Mouse (Mus musculus) lung, adult 2 months (tissue): ENCODE measurements around the gene Rabl6. TPM values are rescaled to one million over a fixed set of nuclear protein-coding genes. Genes with fewer than 3 reads are reported as not detected.

Experiments used
- DNase-seq: peaks from one replicate; pipeline ENCODE4 v3.0.0; 2022
- H3K4me1 ChIP-seq: fragments of 200-500 bp; 2 replicates; pipeline ENCODE4 v1.6.1; 2011; ENCODE audit warnings: low read length; ENCODE audit not compliant: control insufficient read depth, insufficient read depth
- H3K4me3 ChIP-seq: fragments of 200-500 bp; replicated peaks from 2 replicates; pipeline ENCODE3; 2011; ENCODE audit warnings: low read depth, mild to moderate bottlenecking, control low read depth, low read length; ENCODE audit errors: extremely low read depth
- CTCF ChIP-seq: fragments of 200-500 bp; IDR thresholded peaks from 2 replicates; pipeline ENCODE4 v1.5.1; 2011; ENCODE audit warnings: mild to moderate bottlenecking, low read length, control low read depth; ENCODE audit not compliant: insufficient read depth
- POLR2A ChIP-seq: fragments of 200-500 bp; IDR thresholded peaks from 2 replicates; pipeline ENCODE4 v1.6.1; 2011; ENCODE audit warnings: low read depth, mild to moderate bottlenecking, control low read depth, low read length, borderline replicate concordance; ENCODE audit errors: extremely low read depth
- WGBS: fragments of 180-500 bp; shearing (Covaris S2); methylation state at CpG from one replicate; pipeline ENCODE4 v1.1.7; 2018; 5-methylcytosine and 5-hydroxymethylcytosine counted together
- polyA plus RNA-seq: library from polyadenylated mRNA; depleted of rRNA; stranded (reverse); fragments of >200 nt; gene quantifications from 2 replicates; pipeline ENCODE4 v1.2.3, GENCODE M21; 2012

Gene Rabl6
- polyA plus RNA-seq, 1 experiment: 53.4 TPM

- DNase-seq: no peak
- 78% methylated on average over 16 of the region's 16 CpGs for WGBS
- peaks cover 20% of the 10 kb centered on the region for H3K4me1 ChIP-seq
- TF ChIP-seq CTCF (no peak), POLR2A (no peak)
- H3K4me3 ChIP-seq: no peak overlapping the region
These were observed 32.1 kb downstream of the Rabl6 start for GRCm38 (mm10) chr2:25576028-25576850.

DNA sequence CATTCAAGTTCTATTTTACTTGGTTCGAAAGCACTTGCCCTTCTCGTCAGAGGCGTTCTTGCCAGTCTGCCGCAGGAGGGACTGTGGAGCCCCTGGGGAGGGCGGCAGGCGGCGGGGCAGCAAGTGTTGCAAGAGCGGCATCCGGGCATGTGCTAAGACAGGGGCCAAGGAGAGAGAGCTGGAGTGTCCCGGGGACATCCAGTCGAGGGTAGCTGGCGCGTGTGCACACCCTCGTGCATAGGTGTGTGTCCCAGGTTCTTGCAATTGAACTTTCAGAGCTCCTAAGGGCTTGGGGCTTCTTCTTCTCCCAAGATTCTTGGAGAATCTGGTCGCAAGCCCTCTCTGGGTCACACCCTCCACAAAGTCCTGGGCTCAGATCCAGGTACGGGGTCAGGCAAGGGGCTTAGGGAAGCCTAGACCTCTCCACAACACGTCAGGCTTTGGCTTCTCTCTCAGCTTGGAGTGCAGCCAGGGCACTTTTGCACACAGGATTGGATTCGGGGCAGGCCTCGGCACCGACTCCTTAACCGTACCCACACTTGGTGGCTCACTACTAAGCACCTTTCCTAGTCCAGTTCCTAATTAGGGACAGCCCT, 32.8 kb downstream of the Rabl6 start:
- Histone ChIP-seq H3K4me3 (peak overlapping the region; percentile 64), H3K4me1 (peaks cover 18% of the 10 kb centered on the region)
- TF ChIP-seq CTCF (no peak), POLR2A (no peak)
- WGBS: 6% methylated on average over 21 of the region's 21 CpGs
- peak; percentile 48 for DNase-seq

DNA sequence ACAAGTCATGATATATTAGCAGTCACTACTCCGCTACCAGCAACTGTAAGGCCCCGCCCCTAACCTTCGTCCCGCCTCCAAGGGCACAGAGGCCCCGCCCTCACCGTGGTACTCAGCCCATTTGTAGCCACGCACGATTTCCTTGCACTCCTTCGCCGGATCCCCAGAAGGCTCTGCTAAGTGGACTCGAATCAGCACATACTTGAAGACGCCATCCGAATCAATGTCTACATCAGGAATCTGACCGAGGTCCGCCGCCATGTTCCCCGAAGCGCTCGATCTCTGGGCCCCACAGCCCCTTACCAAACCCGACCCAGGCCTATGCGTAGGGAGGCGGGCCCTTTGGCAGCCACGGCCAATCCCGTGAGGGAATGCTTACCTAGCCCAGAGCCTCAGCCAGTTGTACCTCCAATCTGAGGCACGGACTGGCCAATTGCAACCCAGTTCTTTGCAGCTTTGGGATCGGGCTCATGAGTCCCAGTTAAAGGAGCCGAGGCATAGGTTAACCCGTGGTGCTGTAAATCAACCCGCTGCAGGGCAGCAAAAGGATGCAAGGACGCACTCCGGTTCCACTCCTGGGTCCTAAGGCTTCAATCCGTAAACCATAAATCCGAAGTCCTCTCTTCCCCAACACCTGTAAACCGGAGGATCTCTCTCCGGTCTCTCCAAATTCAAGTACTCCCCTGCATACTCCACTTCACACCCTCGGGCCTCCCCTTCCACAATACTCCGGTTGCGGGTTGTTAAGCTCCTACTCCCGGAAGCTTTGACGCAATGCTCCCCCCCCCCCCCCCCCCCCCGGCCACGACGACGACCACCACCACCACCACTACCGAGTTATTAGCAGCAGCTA, 33.5 kb downstream of the Rabl6 start, which contains the start of the genes Mamdc4 and Phpt1:
Gene Mamdc4 (minus strand): TSS at position 267 of the 853 bp plus-strand sequence.
Gene Phpt1 (minus strand): TSS at position 646 of the 853 bp plus-strand sequence.
- TF ChIP-seq CTCF: no peak
- TF ChIP-seq POLR2A: peak; percentile 93
- under 1% methylated on average over 44 of the region's 45 CpGs for WGBS
- Histone ChIP-seq H3K4me3 (peak within 1 kb of the TSS; percentile 83), H3K4me1 (peaks cover 18% of the 10 kb centered on the region)
- peak; percentile 97 for DNase-seq

DNA sequence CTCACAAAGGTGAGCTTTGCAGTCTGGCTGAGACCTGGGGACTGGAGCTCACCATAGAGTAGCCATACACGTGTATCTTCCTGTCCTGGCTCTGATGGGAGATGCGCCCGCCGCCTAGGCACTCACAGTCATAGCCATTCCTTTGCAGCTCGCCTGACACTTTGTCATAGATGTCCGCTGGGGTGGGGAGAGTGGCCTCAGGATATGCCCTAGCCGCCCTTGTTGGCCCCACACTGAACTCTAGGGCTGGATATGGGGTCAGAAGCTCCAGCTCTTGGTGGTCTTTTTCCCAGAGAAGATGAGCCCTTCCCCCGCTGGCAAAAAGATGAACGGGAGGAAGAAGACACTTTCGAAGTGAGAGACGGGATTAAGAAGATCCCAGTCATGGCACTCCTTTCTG, 34.2 kb downstream of the Rabl6 start:
- Histone ChIP-seq H3K4me1 (peaks cover 17% of the 10 kb centered on the region), H3K4me3 (peak overlapping the region; percentile 83)
- no peak for DNase-seq
- 11% methylated on average over 11 of the region's 11 CpGs for WGBS
- TF ChIP-seq POLR2A (no peak), CTCF (no peak)

DNA sequence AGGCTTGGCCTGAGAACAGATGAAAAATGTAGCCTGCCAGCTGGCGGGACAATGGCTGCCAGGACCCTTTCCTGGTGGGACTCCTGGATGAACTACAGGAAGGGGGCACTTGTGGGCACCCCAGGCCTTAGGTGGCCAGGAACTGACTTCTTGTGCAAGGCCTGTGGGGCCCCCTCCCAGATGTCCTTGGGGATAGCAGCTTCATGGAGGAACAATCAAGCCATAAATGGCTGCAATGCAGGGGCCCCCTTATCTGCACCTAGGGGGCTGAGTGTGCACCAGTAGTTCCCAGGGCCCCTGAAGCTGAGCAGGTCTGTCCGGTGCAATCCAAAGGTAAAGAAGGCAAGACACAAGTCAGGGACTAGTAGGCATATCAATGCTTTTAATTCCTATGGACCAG, 35.3 kb downstream of the Rabl6 start:
- Histone ChIP-seq H3K4me1 (peaks cover 11% of the 10 kb centered on the region), H3K4me3 (no peak overlapping the region)
- TF ChIP-seq CTCF (no peak), POLR2A (no peak)
- WGBS: 89% methylated on average over 2 of the region's 2 CpGs
- DNase-seq: no peak

- WGBS: 87% methylated on average over 4 of the region's 4 CpGs
- Histone ChIP-seq H3K4me1 (peaks cover 7% of the 10 kb centered on the region), H3K4me3 (no peak overlapping the region)
- TF ChIP-seq POLR2A (no peak), CTCF (no peak)
- DNase-seq: no peak
These were observed 37.1 kb downstream of the Rabl6 start for GRCm38 (mm10) chr2:25571221-25571620.

DNA sequence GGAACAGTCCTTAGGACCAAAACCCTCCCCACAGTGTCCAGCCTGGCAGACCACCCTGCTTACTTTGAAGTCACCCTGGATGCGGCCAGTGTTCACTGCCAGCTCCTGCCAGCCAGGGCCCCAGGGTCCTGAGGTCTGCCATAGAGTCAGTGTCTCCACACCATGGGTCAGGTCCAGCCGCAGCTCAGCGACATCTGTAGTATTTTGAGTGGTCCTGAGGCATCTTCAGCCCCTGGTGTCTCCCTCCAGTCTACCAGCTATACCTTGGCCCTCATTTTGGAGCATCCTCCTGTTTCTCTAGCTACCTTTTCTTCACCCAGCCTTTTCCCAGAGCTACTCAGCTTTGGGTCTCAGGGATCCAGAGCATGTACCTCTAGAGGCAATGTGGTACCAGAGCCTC, 39.0 kb downstream of the Rabl6 start:
- WGBS: 91% methylated on average over 3 of the region's 3 CpGs
- no peak for TF ChIP-seq POLR2A
- no peak for TF ChIP-seq CTCF
- Histone ChIP-seq H3K4me3 (no peak overlapping the region), H3K4me1 (peaks cover 2% of the 10 kb centered on the region; the same call in 1 of the 2 replicates)
- no peak for DNase-seq

- WGBS: 86% methylated on average over 6 of the region's 6 CpGs
- no peaks in the 10 kb centered on the region for H3K4me1 ChIP-seq
- DNase-seq: no peak
- no peak overlapping the region for H3K4me3 ChIP-seq
- no peak for TF ChIP-seq POLR2A
- no peak for TF ChIP-seq CTCF
These were observed 39.8 kb downstream of the Rabl6 start for GRCm38 (mm10) chr2:25568473-25569019.

- TF ChIP-seq POLR2A (no peak), CTCF (no peak)
- 82% methylated on average over 6 of the region's 6 CpGs for WGBS
- DNase-seq: no peak
These were observed 41.8 kb downstream of the Rabl6 start for GRCm38 (mm10) chr2:25566558-25566957.

More at GRCm38 (mm10) chr2:25566558-25566957, 41.8 kb downstream of the Rabl6 start:
- H3K4me3 ChIP-seq: no peak overlapping the region
- no peaks in the 10 kb centered on the region for H3K4me1 ChIP-seq
